ENCODE assay signal across 8 mouse cellular contexts in genomic region chr3:88537146-88537545, GRCm38 (mm10). TPM values are rescaled to one million over a fixed set of nuclear protein-coding genes. Genes with fewer than 3 reads are reported as not detected.
DNase-seq lines count a peak whose midpoint lies in the region; ATAC-seq lines count a peak whose summit lies in the region.

No protein-coding gene starts in this region.

- WGBS in hindbrain, embryonic 11.5 days, result 70% methylated on average over 6 of the region's 6 CpGs
- WGBS in liver, embryonic 16.5 days (ENCODE audit: insufficient replicate concordance), result 71% methylated on average over 6 of the region's 6 CpGs
- 74% methylated on average over 6 of the region's 6 CpGs for WGBS in stomach, embryonic 16.5 days

- intact Hi-C loops in left cerebral cortex, postnatal 10 days (cut with DNase I), result no loop called here

- no peak for DNase-seq in hindbrain, embryonic 11.5 days (ENCODE audit: low spot score)
- DNase-seq in right cerebral cortex, postnatal 14 days, result no peak
- no peak for DNase-seq in left cerebral cortex, postnatal 10 days (ENCODE audit: extremely low spot score in 1 of 2, low spot score in 2 of 2)
- DNase-seq in ovary, adult 18-20 months (ENCODE audit: low spot score), result no peak

- H3K36me3 ChIP-seq in megakaryocyte, embryonic 14.5 days (replicated peaks; ENCODE audit: low read length), result peaks cover 3% of the 10 kb centered on the region
- H3K36me3 ChIP-seq in hindbrain, embryonic 11.5 days (ENCODE audit: control insufficient read depth, insufficient read depth, low read length), result peaks cover 15% of the 10 kb centered on the region
- no peaks in the 10 kb centered on the region for H3K36me3 ChIP-seq in liver, embryonic 16.5 days (ENCODE audit: control insufficient read depth, insufficient read depth)
- peaks cover 12% of the 10 kb centered on the region for H3K36me3 ChIP-seq in stomach, embryonic 16.5 days (ENCODE audit: control insufficient read depth, insufficient read depth, low read length)

- H3K4me3 ChIP-seq in megakaryocyte, embryonic 14.5 days (replicated peaks), result peak overlapping the region; percentile 90
- no peak overlapping the region for H3K4me3 ChIP-seq in hindbrain, embryonic 11.5 days (ENCODE audit: low read depth, low read length)
- H3K4me3 ChIP-seq in liver, embryonic 16.5 days (ENCODE audit: low read depth, low read length), result peak overlapping the region; percentile 61
- peak overlapping the region; percentile 41; the same call in 1 of the 2 replicates for H3K4me3 ChIP-seq in stomach, embryonic 16.5 days (replicated peaks; ENCODE audit: low read length)

- no peak overlapping the region for H3K9ac ChIP-seq in hindbrain, embryonic 11.5 days (ENCODE audit: low read depth, low read length)
- H3K9ac ChIP-seq in liver, embryonic 16.5 days (ENCODE audit: low read depth, low read length), result no peak overlapping the region
- H3K9ac ChIP-seq in stomach, embryonic 16.5 days (ENCODE audit: low read length), result peak overlapping the region; percentile 66

- no peaks in the 10 kb centered on the region for H3K9me3 ChIP-seq in megakaryocyte, embryonic 14.5 days
- no peaks in the 10 kb centered on the region for H3K9me3 ChIP-seq in hindbrain, embryonic 11.5 days (ENCODE audit: control insufficient read depth, low read length)
- H3K9me3 ChIP-seq in liver, embryonic 16.5 days (replicated peaks; ENCODE audit: control insufficient read depth, low read length), result no peaks in the 10 kb centered on the region
- H3K9me3 ChIP-seq in stomach, embryonic 16.5 days (replicated peaks; ENCODE audit: control insufficient read depth, low read length), result no peaks in the 10 kb centered on the region

- peak overlapping the region; percentile 93 for H3K4me2 ChIP-seq in hindbrain, embryonic 11.5 days (replicated peaks; ENCODE audit: low read depth, low read length)
- H3K4me2 ChIP-seq in liver, embryonic 16.5 days (ENCODE audit: low read depth, low read length), result peak overlapping the region; percentile 92
- H3K4me2 ChIP-seq in stomach, embryonic 16.5 days (ENCODE audit: low read depth, low read length), result peak overlapping the region; percentile 79

- peaks cover 28% of the 10 kb centered on the region for H3K27me3 ChIP-seq in megakaryocyte, embryonic 14.5 days (replicated peaks)
- no peaks in the 10 kb centered on the region for H3K27me3 ChIP-seq in hindbrain, embryonic 11.5 days (ENCODE audit: control insufficient read depth, insufficient read depth, low read length)
- H3K27me3 ChIP-seq in liver, embryonic 16.5 days (ENCODE audit: control insufficient read depth, insufficient read depth, low read depth, low read length), result peaks cover 9% of the 10 kb centered on the region
- no peaks in the 10 kb centered on the region for H3K27me3 ChIP-seq in stomach, embryonic 16.5 days (ENCODE audit: control insufficient read depth, insufficient read depth, low read length)

- no peak for ATAC-seq in megakaryocyte, adult 5-6 weeks (ENCODE audit: poor library complexity, severe bottlenecking)
- ATAC-seq in hindbrain, embryonic 11.5 days (ENCODE audit: low FRiP score), result no peak
- ATAC-seq in liver, embryonic 16.5 days (ENCODE audit: low read depth), result peak; percentile 4; the same call in 1 of the 2 replicates
- ATAC-seq in stomach, embryonic 16.5 days (ENCODE audit: insufficient read depth, low FRiP score), result no peak

- H3K27ac ChIP-seq in hindbrain, embryonic 11.5 days (ENCODE audit: low read depth, low read length), result no peak overlapping the region
- peak overlapping the region; percentile 29; the same call in 1 of the 2 replicates for H3K27ac ChIP-seq in liver, embryonic 16.5 days (ENCODE audit: low read length)
- H3K27ac ChIP-seq in stomach, embryonic 16.5 days (ENCODE audit: low read length), result peak overlapping the region; percentile 57; the same call in 1 of the 2 replicates

- H3K4me1 ChIP-seq in megakaryocyte, embryonic 14.5 days, result peaks cover 79% of the 10 kb centered on the region
- H3K4me1 ChIP-seq in hindbrain, embryonic 11.5 days (replicated peaks; ENCODE audit: control insufficient read depth, insufficient read depth, low read length), result peaks cover 38% of the 10 kb centered on the region
- H3K4me1 ChIP-seq in liver, embryonic 16.5 days (ENCODE audit: control insufficient read depth, low read depth, low read length), result peaks cover 23% of the 10 kb centered on the region
- H3K4me1 ChIP-seq in stomach, embryonic 16.5 days (ENCODE audit: control insufficient read depth, insufficient read depth, low read length), result peaks cover 50% of the 10 kb centered on the region

RNA-seq across cellular contexts. Expression of gene Mex3a, which starts 5.0 kb away (rescaled TPM):
- polyA plus RNA-seq in megakaryocyte, embryonic 14.5 days (2012; ENCODE audit: insufficient read depth, low replicate concordance), result 0.83 and 1.6 TPM in 2 replicates
- 0.04 and 0.05 TPM in 2 replicates for total RNA-seq in megakaryocyte, adult 5-6 weeks (2015)
- total RNA-seq in megakaryocyte, adult 5-6 weeks (2017), result 0.04 and 0.18 TPM in 2 replicates
- 45.9 and 51.9 TPM in 2 replicates for polyA plus RNA-seq in hindbrain, embryonic 11.5 days (2014; fragmentation: Nextera tagmentation; extraction: Ambion mirVana)
- polyA plus RNA-seq in liver, embryonic 16.5 days (2015; fragmentation: Nextera tagmentation; extraction: Ambion mirVana), result 0.44 and 0.53 TPM in 2 replicates
- 9.9 and 11.4 TPM in 2 replicates for polyA plus RNA-seq in stomach, embryonic 16.5 days (2015; fragmentation: Nextera tagmentation; extraction: Ambion mirVana)
- total RNA-seq in left cerebral cortex, postnatal 10 days (2021), result 10 to 100 TPM in 1 of 2 experiments, 1 to 10 TPM in 1; 6.9 to 10.7 TPM

RNA-seq across cellular contexts. Expression of gene Rab25, which starts 11.0 kb away (rescaled TPM):
- polyA plus RNA-seq in megakaryocyte, embryonic 14.5 days (2012; ENCODE audit: insufficient read depth, low replicate concordance), result 0.51 TPM in 1 of 2 replicates, not detected in the other
- total RNA-seq in megakaryocyte, adult 5-6 weeks (2015), result not detected in 2 replicates
- not detected in 2 replicates for total RNA-seq in megakaryocyte, adult 5-6 weeks (2017)
- 1.1 and 1.8 TPM in 2 replicates for polyA plus RNA-seq in hindbrain, embryonic 11.5 days (2014; fragmentation: Nextera tagmentation; extraction: Ambion mirVana)
- polyA plus RNA-seq in liver, embryonic 16.5 days (2015; fragmentation: Nextera tagmentation; extraction: Ambion mirVana), result 0.32 and 1.1 TPM in 2 replicates
- polyA plus RNA-seq in stomach, embryonic 16.5 days (2015; fragmentation: Nextera tagmentation; extraction: Ambion mirVana), result 144 and 197 TPM in 2 replicates
- total RNA-seq in left cerebral cortex, postnatal 10 days (2021), result not detected

RNA-seq across cellular contexts. Expression of gene Lamtor2, which starts 15.7 kb away (rescaled TPM):
- 18.1 and 152 TPM in 2 replicates for polyA plus RNA-seq in megakaryocyte, embryonic 14.5 days (2012; ENCODE audit: insufficient read depth, low replicate concordance)
- 31.3 TPM in 2 replicates for total RNA-seq in megakaryocyte, adult 5-6 weeks (2015)
- total RNA-seq in megakaryocyte, adult 5-6 weeks (2017), result 57.8 and 73.4 TPM in 2 replicates
- polyA plus RNA-seq in hindbrain, embryonic 11.5 days (2014; fragmentation: Nextera tagmentation; extraction: Ambion mirVana), result 76.1 and 93.9 TPM in 2 replicates
- 98.6 and 107 TPM in 2 replicates for polyA plus RNA-seq in liver, embryonic 16.5 days (2015; fragmentation: Nextera tagmentation; extraction: Ambion mirVana)
- polyA plus RNA-seq in stomach, embryonic 16.5 days (2015; fragmentation: Nextera tagmentation; extraction: Ambion mirVana), result 188 and 190 TPM in 2 replicates
- total RNA-seq in left cerebral cortex, postnatal 10 days (2021), result 100 to 1,000 TPM; 109 to 110 TPM

RNA-seq across cellular contexts. Expression of gene Ubqln4, which starts 16.4 kb away (rescaled TPM):
- polyA plus RNA-seq in megakaryocyte, embryonic 14.5 days (2012; ENCODE audit: insufficient read depth, low replicate concordance), result 26.1 and 51.5 TPM in 2 replicates
- 10.5 and 14.5 TPM in 2 replicates for total RNA-seq in megakaryocyte, adult 5-6 weeks (2015)
- 15.9 and 16.4 TPM in 2 replicates for total RNA-seq in megakaryocyte, adult 5-6 weeks (2017)
- 62.6 and 66.3 TPM in 2 replicates for polyA plus RNA-seq in hindbrain, embryonic 11.5 days (2014; fragmentation: Nextera tagmentation; extraction: Ambion mirVana)
- 14.8 and 16.4 TPM in 2 replicates for polyA plus RNA-seq in liver, embryonic 16.5 days (2015; fragmentation: Nextera tagmentation; extraction: Ambion mirVana)
- 33.3 and 34.0 TPM in 2 replicates for polyA plus RNA-seq in stomach, embryonic 16.5 days (2015; fragmentation: Nextera tagmentation; extraction: Ambion mirVana)
- total RNA-seq in left cerebral cortex, postnatal 10 days (2021), result 10 to 100 TPM; 78.8 to 82.6 TPM

RNA-seq across cellular contexts. Expression of gene Lmna, which starts 27.4 kb away (rescaled TPM):
- polyA plus RNA-seq in megakaryocyte, embryonic 14.5 days (2012; ENCODE audit: insufficient read depth, low replicate concordance), result 607 and 1,158 TPM in 2 replicates
- 1.5 and 1.9 TPM in 2 replicates for total RNA-seq in megakaryocyte, adult 5-6 weeks (2015)
- total RNA-seq in megakaryocyte, adult 5-6 weeks (2017), result 2.5 and 4.5 TPM in 2 replicates
- 22.5 and 22.8 TPM in 2 replicates for polyA plus RNA-seq in hindbrain, embryonic 11.5 days (2014; fragmentation: Nextera tagmentation; extraction: Ambion mirVana)
- 123 and 131 TPM in 2 replicates for polyA plus RNA-seq in liver, embryonic 16.5 days (2015; fragmentation: Nextera tagmentation; extraction: Ambion mirVana)
- 266 and 298 TPM in 2 replicates for polyA plus RNA-seq in stomach, embryonic 16.5 days (2015; fragmentation: Nextera tagmentation; extraction: Ambion mirVana)
- 10 to 100 TPM; 47.2 to 48.6 TPM for total RNA-seq in left cerebral cortex, postnatal 10 days (2021)

Comparison
In these comparisons a context has a peak if more than half of its experiments do, and no peak if none do; other contexts are left out.
1. RNA of gene Rab25, which starts 11.0 kb away (polyA plus RNA-seq): 144 to 197 TPM in stomach, embryonic 16.5 days; 1.1 to 1.8 TPM in hindbrain, embryonic 11.5 days, 0.32 to 1.1 TPM in liver, embryonic 16.5 days and 0.51 TPM in megakaryocyte, embryonic 14.5 days; every median in the first group is over 10 times any median in the second.
2. Peak in every context shown above with its lines, with median percentiles within 50 percentile points of each other: H3K4me2 ChIP-seq.